In the genomic region with DNA sequence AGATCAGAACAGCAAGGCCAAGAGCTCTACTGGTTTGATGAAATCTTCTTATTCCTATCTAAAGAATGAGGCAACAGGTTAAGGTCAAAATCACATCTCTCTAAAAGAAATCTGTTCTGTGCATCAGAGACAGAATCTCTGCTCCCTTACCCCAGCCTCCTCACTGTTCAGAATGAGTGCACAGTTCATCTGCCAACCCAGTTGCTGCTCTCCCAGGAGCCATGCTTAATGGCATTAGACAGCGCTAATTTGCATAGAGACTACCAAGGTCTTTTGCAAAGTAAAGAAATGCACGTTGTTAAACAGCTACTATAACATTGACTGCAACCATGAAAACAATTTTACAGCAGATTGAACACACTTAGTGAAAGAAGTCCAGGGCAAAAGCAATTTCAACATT, we compare ENCODE assay signal across 28 mouse cellular contexts.
A peak's percentile ranks its signal among the peaks of the same experiment; 100 is the strongest.
DNase-seq lines count a peak whose midpoint lies in the region; ATAC-seq and TF ChIP-seq lines count a peak whose summit lies in the region.
"Had no signal": no experiment of that assay in that cellular context is flagged by ENCODE, and none has a peak within 500 bp of the region (broad histone marks: within the 10 kb centered on the region; RNA-seq: fewer than 3 reads in every experiment).

No protein-coding gene starts in this region.

- 0 out of 2 replicates have a peak, but pooled peaks have one; percentile 34 for ATAC-seq in hindbrain, embryonic 15.5 days (ENCODE audit: low FRiP score, low read depth)
- ATAC-seq in hindbrain, embryonic 12.5 days (ENCODE audit: low FRiP score): no peak
- no peak for ATAC-seq in hindbrain, postnatal 0 days
- ATAC-seq in hindbrain, embryonic 14.5 days (ENCODE audit: low FRiP score): no peak
- ATAC-seq in neural tube, embryonic 13.5 days (ENCODE audit: low read depth): 0 out of 2 replicates have a peak, but pooled peaks have one; percentile 63
- ATAC-seq in neural tube, embryonic 15.5 days (ENCODE audit: low FRiP score): peak; percentile 70
- ATAC-seq: activated CD4-positive, CD25-positive, alpha-beta regulatory T cell, adult 4 months; CD4-positive, CD25-positive, alpha-beta regulatory T cell, adult 4 months; forebrain, embryonic 14.5 days; forebrain, embryonic 16.5 days; Patski had no signal

- no peaks in the 10 kb centered on the region for H3K27me3 ChIP-seq in hindbrain, embryonic 15.5 days
- no peaks in the 10 kb centered on the region for H3K27me3 ChIP-seq in hindbrain, embryonic 12.5 days
- H3K27me3 ChIP-seq in hindbrain, postnatal 0 days (ENCODE audit: insufficient read depth, low read length): no peaks in the 10 kb centered on the region
- no peaks in the 10 kb centered on the region for H3K27me3 ChIP-seq in hindbrain, embryonic 14.5 days (ENCODE audit: control insufficient read depth, insufficient read depth, low read length)
- no peaks in the 10 kb centered on the region for H3K27me3 ChIP-seq in neural tube, embryonic 13.5 days
- no peaks in the 10 kb centered on the region for H3K27me3 ChIP-seq in neural tube, embryonic 15.5 days (replicated peaks)
- H3K27me3 ChIP-seq: CH12.LX; embryonic facial prominence, embryonic 12.5 days; forebrain, embryonic 12.5 days; Patski had no signal

- DNase-seq in hindbrain, postnatal 0 days (ENCODE audit: low spot score): peak; percentile 15
- no peak for DNase-seq in hindbrain, embryonic 14.5 days (ENCODE audit: low spot score)
- no peak for DNase-seq in neural tube, embryonic 10.5 days (ENCODE audit: extremely low spot score, low spot score)
- DNase-seq in urinary bladder, adult 2 months (ENCODE audit: low spot score): no peak
- DNase-seq: adrenal gland, adult 8-10 months; adrenal gland, postnatal 14 days; B cell, adult 2 months; cerebellum, adult 11-12 months; cerebellum, adult 2 months; cerebellum, adult 9-10 months; cerebellum, postnatal 10 days; cerebellum, postnatal 25 days had no signal

- no peaks in the 10 kb centered on the region for H3K9me3 ChIP-seq in hindbrain, embryonic 15.5 days
- no peaks in the 10 kb centered on the region for H3K9me3 ChIP-seq in hindbrain, embryonic 12.5 days (replicated peaks)
- H3K9me3 ChIP-seq in hindbrain, postnatal 0 days (ENCODE audit: low read length): no peaks in the 10 kb centered on the region
- no peaks in the 10 kb centered on the region for H3K9me3 ChIP-seq in hindbrain, embryonic 14.5 days (ENCODE audit: control insufficient read depth, low read length)
- no peaks in the 10 kb centered on the region for H3K9me3 ChIP-seq in neural tube, embryonic 13.5 days
- H3K9me3 ChIP-seq in neural tube, embryonic 15.5 days (replicated peaks): no peaks in the 10 kb centered on the region
- H3K9me3 ChIP-seq: embryonic facial prominence, embryonic 10.5 days; embryonic facial prominence, embryonic 12.5 days; forebrain, embryonic 10.5 days; forebrain, embryonic 12.5 days; G1E had no signal

- no peaks in the 10 kb centered on the region for H3K4me1 ChIP-seq in hindbrain, embryonic 15.5 days (replicated peaks)
- no peaks in the 10 kb centered on the region for H3K4me1 ChIP-seq in hindbrain, embryonic 12.5 days
- H3K4me1 ChIP-seq in hindbrain, postnatal 0 days (ENCODE audit: insufficient read depth, low read length): no peaks in the 10 kb centered on the region
- H3K4me1 ChIP-seq in hindbrain, embryonic 14.5 days (replicated peaks; ENCODE audit: control insufficient read depth, insufficient read depth, low read length): no peaks in the 10 kb centered on the region
- peaks cover 7% of the 10 kb centered on the region; the same call in 1 of the 2 replicates for H3K4me1 ChIP-seq in neural tube, embryonic 13.5 days (replicated peaks)
- no peaks in the 10 kb centered on the region for H3K4me1 ChIP-seq in neural tube, embryonic 15.5 days
- H3K4me1 ChIP-seq: embryonic facial prominence, embryonic 10.5 days; embryonic facial prominence, embryonic 12.5 days; forebrain, embryonic 10.5 days; forebrain, embryonic 12.5 days had no signal

- WGBS in hindbrain, embryonic 15.5 days: 42% methylated on average over 2 of the region's 2 CpGs
- 71% methylated on average over 2 of the region's 2 CpGs for WGBS in hindbrain, embryonic 12.5 days
- 49% methylated on average over 2 of the region's 2 CpGs for WGBS in hindbrain, postnatal 0 days
- WGBS in hindbrain, embryonic 14.5 days: 56% methylated on average over 2 of the region's 2 CpGs
- 41% methylated on average over 2 of the region's 2 CpGs for WGBS in neural tube, embryonic 13.5 days
- 38% methylated on average over 2 of the region's 2 CpGs for WGBS in neural tube, embryonic 15.5 days

- no peaks in the 10 kb centered on the region for H3K36me3 ChIP-seq in hindbrain, embryonic 15.5 days
- no peaks in the 10 kb centered on the region for H3K36me3 ChIP-seq in hindbrain, embryonic 12.5 days
- H3K36me3 ChIP-seq in hindbrain, postnatal 0 days (ENCODE audit: insufficient read depth, low read length): no peaks in the 10 kb centered on the region
- no peaks in the 10 kb centered on the region for H3K36me3 ChIP-seq in hindbrain, embryonic 14.5 days (replicated peaks; ENCODE audit: control insufficient read depth, insufficient read depth)
- H3K36me3 ChIP-seq in neural tube, embryonic 13.5 days: no peaks in the 10 kb centered on the region
- H3K36me3 ChIP-seq in neural tube, embryonic 15.5 days: no peaks in the 10 kb centered on the region
- H3K36me3 ChIP-seq: embryonic facial prominence, embryonic 10.5 days; embryonic facial prominence, embryonic 12.5 days; forebrain, embryonic 10.5 days; forebrain, embryonic 12.5 days; G1E had no signal

- no peak overlapping the region for H3K4me3 ChIP-seq in hindbrain, embryonic 15.5 days
- H3K4me3 ChIP-seq in hindbrain, embryonic 12.5 days: no peak overlapping the region
- H3K4me3 ChIP-seq in hindbrain, postnatal 0 days (ENCODE audit: low read length): no peak overlapping the region
- no peak overlapping the region for H3K4me3 ChIP-seq in hindbrain, embryonic 14.5 days (replicated peaks; ENCODE audit: low read length)
- no peak overlapping the region for H3K4me3 ChIP-seq in neural tube, embryonic 13.5 days
- H3K4me3 ChIP-seq in neural tube, embryonic 15.5 days (replicated peaks): no peak overlapping the region
- H3K4me3 ChIP-seq: embryonic facial prominence, embryonic 10.5 days; embryonic facial prominence, embryonic 12.5 days; erythroblast, embryonic 14.5 days; forebrain, embryonic 10.5 days; forebrain, embryonic 12.5 days had no signal

- no peak overlapping the region for H3K9ac ChIP-seq in hindbrain, embryonic 15.5 days
- no peak overlapping the region for H3K9ac ChIP-seq in hindbrain, embryonic 12.5 days
- H3K9ac ChIP-seq in hindbrain, postnatal 0 days (replicated peaks; ENCODE audit: low read length): no peak overlapping the region
- no peak overlapping the region for H3K9ac ChIP-seq in hindbrain, embryonic 14.5 days
- no peak overlapping the region for H3K9ac ChIP-seq in neural tube, embryonic 13.5 days
- no peak overlapping the region for H3K9ac ChIP-seq in neural tube, embryonic 15.5 days (replicated peaks)
- H3K9ac ChIP-seq: embryonic facial prominence, embryonic 12.5 days; forebrain, embryonic 12.5 days had no signal

- H3K27ac ChIP-seq in hindbrain, embryonic 15.5 days (replicated peaks): no peak overlapping the region
- H3K27ac ChIP-seq in hindbrain, embryonic 12.5 days: no peak overlapping the region
- H3K27ac ChIP-seq in hindbrain, postnatal 0 days: no peak overlapping the region
- no peak overlapping the region for H3K27ac ChIP-seq in hindbrain, embryonic 14.5 days
- H3K27ac ChIP-seq in neural tube, embryonic 13.5 days (replicated peaks): no peak overlapping the region
- H3K27ac ChIP-seq in neural tube, embryonic 15.5 days (replicated peaks): no peak overlapping the region
- H3K27ac ChIP-seq: embryonic facial prominence, embryonic 10.5 days; embryonic facial prominence, embryonic 12.5 days; forebrain, embryonic 10.5 days; forebrain, embryonic 12.5 days had no signal

- no peak overlapping the region for H3K4me2 ChIP-seq in hindbrain, embryonic 15.5 days
- H3K4me2 ChIP-seq in hindbrain, embryonic 12.5 days (replicated peaks): no peak overlapping the region
- H3K4me2 ChIP-seq in hindbrain, postnatal 0 days (ENCODE audit: low read depth, low read length): no peak overlapping the region
- H3K4me2 ChIP-seq in hindbrain, embryonic 14.5 days (replicated peaks): no peak overlapping the region
- H3K4me2 ChIP-seq in neural tube, embryonic 13.5 days: no peak overlapping the region
- no peak overlapping the region for H3K4me2 ChIP-seq in neural tube, embryonic 15.5 days
- H3K4me2 ChIP-seq: embryonic facial prominence, embryonic 12.5 days; forebrain, embryonic 12.5 days had no signal

- TF ChIP-seq CTCF in hindbrain, postnatal 0 days (IDR thresholded peaks at IDR 0.05; ENCODE audit: low read depth): no peak

Comparison
In these comparisons a context has a peak if more than half of its experiments do, and no peak if none do; other contexts are left out.
1. ATAC-seq: peak in hindbrain, embryonic 15.5 days (single experiment), neural tube, embryonic 13.5 days (single experiment) and neural tube, embryonic 15.5 days (single experiment); none in hindbrain, embryonic 12.5 days (single experiment), hindbrain, postnatal 0 days (single experiment) and hindbrain, embryonic 14.5 days (single experiment).